Mouse (Mus musculus) cerebellum, adult 11 months (tissue): ENCODE data around the gene Bcas1.

Source experiments
- DNase-seq: peaks from one replicate; pipeline ENCODE4 v3.0.0; 2022

Bcas1 gene

GRCm38 (mm10) chr2:170345410-170345793 lies 82.2 kb downstream of the Bcas1 start:
- DNase-seq, result no peak

GRCm38 (mm10) chr2:170344502-170345409 lies 82.9 kb downstream of the Bcas1 start:
- DNase-seq, result no peak

- no peak for DNase-seq
Observed at GRCm38 (mm10) chr2:170343819-170344317, 83.8 kb downstream of the Bcas1 start.

GRCm38 (mm10) chr2:170343133-170343818 lies 84.4 kb downstream of the Bcas1 start:
- no peak for DNase-seq

GRCm38 (mm10) chr2:170342312-170342830 lies 85.3 kb downstream of the Bcas1 start:
- no peak for DNase-seq

- DNase-seq, result no peak
Observed at GRCm38 (mm10) chr2:170341179-170341578, 86.5 kb downstream of the Bcas1 start.

GRCm38 (mm10) chr2:170336266-170336760 lies 91.3 kb downstream of the Bcas1 start:
- no peak for DNase-seq

- DNase-seq, result no peak
Observed at GRCm38 (mm10) chr2:170335168-170335567, 92.5 kb downstream of the Bcas1 start.

GRCm38 (mm10) chr2:170331870-170332269 lies 95.8 kb downstream of the Bcas1 start:
- no peak for DNase-seq

GRCm38 (mm10) chr2:170330466-170330865 lies 97.2 kb downstream of the Bcas1 start:
- DNase-seq, result no peak

GRCm38 (mm10) chr2:170329921-170330320 lies 97.7 kb downstream of the Bcas1 start:
- no peak for DNase-seq

GRCm38 (mm10) chr2:170323925-170324347 lies 103.7 kb downstream of the Bcas1 start:
- DNase-seq, result no peak

- DNase-seq, result no peak
Observed at GRCm38 (mm10) chr2:170322013-170322414, 105.6 kb downstream of the Bcas1 start.

GRCm38 (mm10) chr2:170321579-170321978 lies 106.1 kb downstream of the Bcas1 start:
- no peak for DNase-seq

- no peak for DNase-seq
Observed at GRCm38 (mm10) chr2:170319533-170320463, 107.8 kb downstream of the Bcas1 start.

- peak; percentile 10 for DNase-seq
Observed at GRCm38 (mm10) chr2:170318713-170319532, 108.7 kb downstream of the Bcas1 start.

GRCm38 (mm10) chr2:170316774-170317173 lies 110.9 kb downstream of the Bcas1 start:
- no peak for DNase-seq

GRCm38 (mm10) chr2:170316344-170316743 lies 111.3 kb downstream of the Bcas1 start:
- DNase-seq, result no peak

GRCm38 (mm10) chr2:170310988-170311359 lies 116.7 kb downstream of the Bcas1 start:
- no peak for DNase-seq

GRCm38 (mm10) chr2:170310310-170310987 lies 117.2 kb downstream of the Bcas1 start:
- no peak for DNase-seq

GRCm38 (mm10) chr2:170308966-170309365 lies 118.7 kb downstream of the Bcas1 start:
- no peak for DNase-seq
